Mouse (Mus musculus): ENCODE results near the gene Ephx3. TPM values are rescaled to one million over a fixed set of nuclear protein-coding genes. Genes with fewer than 3 reads are reported as not detected.

Gene Ephx3
- total and polyA plus RNA-seq, 2 experiments from 2014 or later: 0.70 to 1.1 TPM

GRCm38 (mm10) chr17:32163910-32164650, 25.3 kb downstream of the Ephx3 start:
- Histone ChIP-seq H3K9me3 (ENCODE audit: low read length) (no peaks in the 10 kb centered on the region), H3K4me3 (ENCODE audit: low read depth, low read length) (no peak overlapping the region), H3K4me2 (ENCODE audit: low read depth, low read length, poor library complexity, severe bottlenecking) (no peak overlapping the region), H3K9ac (replicated peaks; ENCODE audit: low read length, poor library complexity, severe bottlenecking) (no peak overlapping the region), H3K27me3 (ENCODE audit: insufficient read depth, low read length) (no peaks in the 10 kb centered on the region), H3K36me3 (ENCODE audit: insufficient read depth, low read length) (no peaks in the 10 kb centered on the region), H3K27ac (ENCODE audit: low read depth, low read length) (no peak overlapping the region), H3K4me1 (ENCODE audit: insufficient read depth, low read length) (no peaks in the 10 kb centered on the region)
- ATAC-seq (ENCODE audit: low FRiP score): no peak
- 63% methylated on average over 6 of the region's 6 CpGs for WGBS
- TF ChIP-seq CTCF (IDR thresholded peaks at IDR 0.05): no peak
- DNase-seq (ENCODE audit: low spot score): peak; percentile 43

DNA sequence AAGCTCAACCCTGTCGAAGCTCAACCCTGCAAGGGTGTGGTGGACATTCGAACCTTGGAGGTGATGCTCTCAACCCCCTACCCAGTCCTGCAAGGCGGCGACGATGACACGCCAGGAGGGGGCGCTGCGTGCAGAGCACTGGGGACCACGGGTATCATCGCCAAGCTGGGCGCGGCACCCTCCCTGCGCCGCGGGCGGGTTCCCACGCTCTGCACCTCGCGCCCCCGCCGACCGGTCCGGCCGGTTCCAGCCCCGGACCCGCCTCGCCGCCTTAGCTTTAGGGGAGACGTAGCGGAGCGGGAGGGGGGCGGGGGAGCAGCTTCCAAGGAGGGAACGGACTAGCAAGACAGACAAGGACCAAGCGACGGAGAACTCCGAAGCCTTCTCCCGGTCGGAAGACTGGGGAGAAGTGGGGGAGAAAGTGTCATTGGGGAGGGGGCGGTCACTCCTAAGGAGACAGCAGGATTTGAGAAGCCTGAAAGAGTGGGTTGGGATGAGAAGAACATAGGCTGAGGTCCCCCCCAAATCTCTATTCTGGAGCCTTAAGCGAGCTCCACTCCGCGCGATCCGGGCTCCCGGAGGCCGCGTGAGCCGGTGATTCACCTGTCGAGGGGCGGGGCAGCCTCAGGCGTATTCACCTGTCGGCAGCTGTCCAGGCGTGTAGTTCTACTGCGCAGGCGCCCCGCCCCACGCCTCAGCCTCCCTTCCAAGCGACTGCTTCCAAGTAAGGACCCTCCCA, 27.1 kb downstream of the Ephx3 start:
- H3K27ac ChIP-seq (ENCODE audit: low read depth, low read length): peak overlapping the region; percentile 69
- H3K4me2 ChIP-seq (ENCODE audit: low read depth, low read length, poor library complexity, severe bottlenecking): peak overlapping the region; percentile 91
- no peaks in the 10 kb centered on the region for H3K4me1 ChIP-seq (ENCODE audit: insufficient read depth, low read length)
- peak; percentile 78 for DNase-seq (ENCODE audit: low spot score)
- peak; percentile 82 for TF ChIP-seq CTCF (IDR thresholded peaks at IDR 0.05)
- no peaks in the 10 kb centered on the region for H3K9me3 ChIP-seq (ENCODE audit: low read length)
- no peaks in the 10 kb centered on the region for H3K27me3 ChIP-seq (ENCODE audit: insufficient read depth, low read length)
- 1% methylated on average over 57 of the region's 58 CpGs for WGBS
- H3K9ac ChIP-seq (replicated peaks; ENCODE audit: low read length, poor library complexity, severe bottlenecking): peak overlapping the region; percentile 70
- no peaks in the 10 kb centered on the region for H3K36me3 ChIP-seq (ENCODE audit: insufficient read depth, low read length)
- peak overlapping the region; percentile 60 for H3K4me3 ChIP-seq (ENCODE audit: low read depth, low read length)
- peak; percentile 65 for ATAC-seq (ENCODE audit: low FRiP score)

- H3K27ac ChIP-seq (ENCODE audit: low read depth, low read length): no peak overlapping the region
- TF ChIP-seq CTCF (IDR thresholded peaks at IDR 0.05): no peak
- H3K4me3 ChIP-seq (ENCODE audit: low read depth, low read length): no peak overlapping the region
- 79% methylated on average over 4 of the region's 4 CpGs for WGBS
- no peaks in the 10 kb centered on the region for H3K4me1 ChIP-seq (ENCODE audit: insufficient read depth, low read length)
- no peaks in the 10 kb centered on the region for H3K9me3 ChIP-seq (ENCODE audit: low read length)
- H3K27me3 ChIP-seq (ENCODE audit: insufficient read depth, low read length): no peaks in the 10 kb centered on the region
- H3K4me2 ChIP-seq (ENCODE audit: low read depth, low read length, poor library complexity, severe bottlenecking): no peak overlapping the region
- H3K36me3 ChIP-seq (ENCODE audit: insufficient read depth, low read length): no peaks in the 10 kb centered on the region; the same call in 1 of the 2 replicates
- no peak overlapping the region for H3K9ac ChIP-seq (replicated peaks; ENCODE audit: low read length, poor library complexity, severe bottlenecking)
- DNase-seq (ENCODE audit: low spot score) (no peak), ATAC-seq (ENCODE audit: low FRiP score) (no peak)
These were observed 28.5 kb downstream of the Ephx3 start for GRCm38 (mm10) chr17:32160882-32161281.

GRCm38 (mm10) chr17:32158841-32159240, 30.5 kb downstream of the Ephx3 start:
- DNase-seq (ENCODE audit: low spot score) (no peak), ATAC-seq (ENCODE audit: low FRiP score) (no peak)
- Histone ChIP-seq H3K9me3 (ENCODE audit: low read length) (no peaks in the 10 kb centered on the region), H3K4me3 (ENCODE audit: low read depth, low read length) (no peak overlapping the region), H3K9ac (replicated peaks; ENCODE audit: low read length, poor library complexity, severe bottlenecking) (no peak overlapping the region), H3K27me3 (ENCODE audit: insufficient read depth, low read length) (no peaks in the 10 kb centered on the region), H3K4me1 (ENCODE audit: insufficient read depth, low read length) (no peaks in the 10 kb centered on the region), H3K27ac (ENCODE audit: low read depth, low read length) (no peak overlapping the region), H3K36me3 (ENCODE audit: insufficient read depth, low read length) (no peaks in the 10 kb centered on the region; the same call in 1 of the 2 replicates), H3K4me2 (ENCODE audit: low read depth, low read length, poor library complexity, severe bottlenecking) (no peak overlapping the region)
- 90% methylated on average over 13 of the region's 13 CpGs for WGBS
- TF ChIP-seq CTCF (IDR thresholded peaks at IDR 0.05): no peak

- Histone ChIP-seq H3K27me3 (ENCODE audit: insufficient read depth, low read length) (no peaks in the 10 kb centered on the region), H3K9me3 (ENCODE audit: low read length) (no peaks in the 10 kb centered on the region), H3K4me2 (ENCODE audit: low read depth, low read length, poor library complexity, severe bottlenecking) (no peak overlapping the region), H3K4me1 (ENCODE audit: insufficient read depth, low read length) (no peaks in the 10 kb centered on the region), H3K36me3 (ENCODE audit: insufficient read depth, low read length) (0 out of 2 replicates have a peak, but pooled peaks cover 2% of the 10 kb centered on the region), H3K9ac (replicated peaks; ENCODE audit: low read length, poor library complexity, severe bottlenecking) (no peak overlapping the region), H3K4me3 (ENCODE audit: low read depth, low read length) (no peak overlapping the region), H3K27ac (ENCODE audit: low read depth, low read length) (no peak overlapping the region)
- no peak for TF ChIP-seq CTCF (IDR thresholded peaks at IDR 0.05)
- 89% methylated on average over 8 of the region's 8 CpGs for WGBS
- ATAC-seq (ENCODE audit: low FRiP score) (no peak), DNase-seq (ENCODE audit: low spot score) (peak; percentile 65)
These were observed 42.6 kb downstream of the Ephx3 start for GRCm38 (mm10) chr17:32146718-32147117.

Data from midbrain, postnatal 0 days (tissue).